Mouse (Mus musculus) urinary bladder, postnatal 36 days (tissue): ENCODE measurements at regions not wholly inside any gene's neighbourhood (a gene's known extent, or its start where the extent isn't known, plus 50 kb on each side); places are given as distances from the start of the nearest gene placed in this dataset.
"Not testable (repeated sequence)": the region's sequence is repeated elsewhere in the genome, so short reads cannot be mapped to it uniquely, and the experiment has no call there.

Experiments
- DNase-seq, 2 experiments: peaks; one replicate each; pipeline ENCODE4 v3.0.0; 2022; ENCODE audit warnings: low spot score in 2 of 2, mixed read lengths in 1 of 2

- DNase-seq = no peak
Measured at GRCm38 (mm10) chr14:54000527-54000926, 253.4 kb downstream of the Dad1 start.

- DNase-seq = no peak
Measured at GRCm38 (mm10) chr14:53993427-53993826, 260.5 kb downstream of the Dad1 start.

- DNase-seq = no peak
Measured at GRCm38 (mm10) chr14:53992712-53993286, 261.1 kb downstream of the Dad1 start.

GRCm38 (mm10) chr14:53991390-53991789 is 262.5 kb downstream of the Dad1 start:
- DNase-seq = no peak

- no peak for DNase-seq
Measured at GRCm38 (mm10) chr14:53980771-53981170, 273.1 kb downstream of the Dad1 start.

GRCm38 (mm10) chr14:53961426-53961825 is 292.5 kb downstream of the Dad1 start:
- not testable (repeated sequence) for DNase-seq

GRCm38 (mm10) chr14:53960779-53961178 is 293.1 kb downstream of the Dad1 start:
- DNase-seq = no peak

GRCm38 (mm10) chr14:53935791-53936231 is 318.1 kb downstream of the Dad1 start:
- peak; percentile 85 for DNase-seq

- peak; percentile 72 for DNase-seq
Measured at GRCm38 (mm10) chr14:53935336-53935735, 318.6 kb downstream of the Dad1 start.

GRCm38 (mm10) chr14:53910871-53911270 is 343.0 kb downstream of the Dad1 start:
- no peak for DNase-seq

GRCm38 (mm10) chr14:53904578-53904977 is 349.3 kb downstream of the Dad1 start:
- DNase-seq = no peak

- no peak for DNase-seq
Measured at GRCm38 (mm10) chr14:53901103-53901502, 352.8 kb downstream of the Dad1 start.

GRCm38 (mm10) chr14:53881304-53881703 is 372.6 kb downstream of the Dad1 start:
- DNase-seq = no peak

- no peak for DNase-seq
Measured at GRCm38 (mm10) chr14:53876581-53876980, 377.3 kb downstream of the Dad1 start.

- no peak for DNase-seq
Measured at GRCm38 (mm10) chr14:53875736-53876135, 378.2 kb downstream of the Dad1 start.

GRCm38 (mm10) chr14:53847049-53847448 is 406.9 kb downstream of the Dad1 start:
- no peak for DNase-seq

GRCm38 (mm10) chr14:53845646-53846045 is 408.3 kb downstream of the Dad1 start:
- DNase-seq = no peak

- no peak for DNase-seq
Measured at GRCm38 (mm10) chr14:53832553-53832952, 421.4 kb downstream of the Dad1 start.

GRCm38 (mm10) chr14:53831651-53832050 is 422.3 kb downstream of the Dad1 start:
- DNase-seq = no peak

- no peak for DNase-seq
Measured at GRCm38 (mm10) chr14:53830717-53831116, 423.2 kb downstream of the Dad1 start.

GRCm38 (mm10) chr14:53826782-53827181 is 427.1 kb downstream of the Dad1 start:
- no peak for DNase-seq

- peak; percentile 25 to 48 for DNase-seq
Measured at GRCm38 (mm10) chr14:53806231-53806630, 447.7 kb downstream of the Dad1 start.

GRCm38 (mm10) chr14:53803698-53804620 is 449.9 kb downstream of the Dad1 start:
- DNase-seq = peak; percentile 15 to 17
